Mouse (Mus musculus): Measurements from ENCODE around the gene Atp6v1b1. TPM values are rescaled to one million over a fixed set of nuclear protein-coding genes. Genes with fewer than 3 reads are reported as not detected.
"Not testable (repeated sequence)": the region's sequence is repeated elsewhere in the genome, so short reads cannot be mapped to it uniquely, and the experiment has no call there.

The Atp6v1b1 gene
- polyA plus RNA-seq, 2 experiments from 2014 or later = not detected

DNA sequence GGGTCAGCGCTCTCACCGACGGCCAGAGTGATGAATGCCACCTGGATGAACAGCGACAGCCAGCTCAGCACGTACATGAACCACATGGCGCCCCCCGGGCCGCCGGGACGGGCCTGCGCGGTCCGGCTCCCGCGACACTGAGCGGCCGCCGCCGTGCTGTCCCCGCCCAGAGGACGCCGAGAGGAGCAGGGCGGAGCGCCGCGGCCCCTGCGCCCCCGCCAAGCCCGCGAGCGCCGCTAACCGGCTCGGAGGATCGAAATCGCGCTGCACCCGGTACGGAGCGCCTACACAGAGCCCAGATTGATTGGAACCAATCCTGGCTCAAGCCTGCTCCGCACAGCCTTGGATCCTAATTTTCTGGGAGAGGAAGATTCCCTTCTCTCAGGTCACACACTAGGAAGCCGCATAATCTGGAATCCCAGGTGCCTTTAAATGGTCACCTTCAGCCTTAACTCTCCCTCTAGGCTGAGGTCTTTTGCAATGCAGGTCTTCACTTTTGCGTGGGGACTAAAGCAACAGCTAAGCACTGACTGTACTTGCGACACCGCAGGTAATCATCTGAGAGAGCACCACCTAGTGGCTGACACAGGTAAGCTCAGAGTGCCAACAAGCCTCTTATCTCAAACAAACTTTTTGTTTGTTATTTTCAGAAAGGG, 33.0 kb downstream of the Atp6v1b1 start, which contains the start of gene Tex261:
Tex261 (minus strand) TSS at position 176 of the 656 bp plus-strand sequence.
- peak; percentile 91 for ATAC-seq

DNA sequence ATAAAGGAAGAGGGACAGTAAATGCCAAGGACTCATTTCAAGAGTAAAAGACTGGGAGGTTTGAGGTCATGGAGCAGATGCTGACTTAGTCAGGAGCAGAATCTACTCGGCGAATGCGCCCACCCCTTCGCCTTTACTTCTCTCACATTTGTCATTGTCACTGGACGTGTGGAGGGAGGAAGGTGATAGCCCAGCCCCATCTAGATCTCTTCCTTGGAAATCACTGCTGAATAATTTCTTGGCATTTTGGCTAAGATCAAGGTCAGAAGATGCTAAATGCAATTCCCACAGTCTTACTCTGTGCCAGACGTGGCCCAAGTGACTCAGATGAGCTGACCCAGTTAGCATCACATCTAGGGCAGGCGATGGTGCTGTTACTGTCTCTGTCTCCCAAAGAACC, 35.5 kb downstream of the Atp6v1b1 start:
- no peak for ATAC-seq

DNA sequence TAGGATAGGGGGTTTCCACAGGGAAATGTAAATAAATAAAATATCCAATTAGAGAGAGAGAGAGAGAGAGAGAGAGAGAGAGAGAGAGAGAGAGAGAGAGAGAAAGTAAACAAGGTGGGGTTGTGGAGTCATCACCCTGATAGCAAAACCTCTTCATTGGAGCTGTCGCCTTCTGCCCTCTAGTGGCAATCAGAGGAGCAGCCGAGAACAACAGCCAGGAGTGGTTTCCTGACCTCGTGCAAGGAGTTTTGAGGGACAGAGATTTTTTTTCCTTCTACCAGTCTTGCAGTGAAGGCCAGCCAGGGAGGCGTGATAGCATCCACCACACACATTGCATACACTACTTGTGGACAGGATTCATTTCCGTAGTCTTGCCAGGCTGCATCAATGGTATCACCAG, 36.2 kb downstream of the Atp6v1b1 start:
- no peak for ATAC-seq

DNA sequence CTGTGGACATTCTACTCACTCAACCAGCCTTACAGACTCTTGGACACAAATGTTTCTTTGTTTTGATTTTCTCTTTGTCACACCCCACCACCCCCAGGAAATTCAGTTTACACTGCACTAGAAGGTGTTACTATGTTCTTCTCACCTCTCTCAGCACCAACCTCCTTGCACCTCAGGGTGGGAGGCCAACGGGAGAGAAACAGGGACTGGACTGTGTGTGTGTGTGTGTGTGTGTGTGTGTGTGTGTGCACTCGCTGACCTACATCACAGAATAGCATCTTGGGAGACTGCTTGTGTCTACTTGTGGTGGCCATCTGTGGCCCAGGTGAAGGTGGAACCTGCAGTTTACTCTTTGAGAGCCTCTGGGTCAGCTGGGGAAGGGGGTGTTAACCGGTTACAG, 43.6 kb downstream of the Atp6v1b1 start:
- no peak for ATAC-seq

DNA sequence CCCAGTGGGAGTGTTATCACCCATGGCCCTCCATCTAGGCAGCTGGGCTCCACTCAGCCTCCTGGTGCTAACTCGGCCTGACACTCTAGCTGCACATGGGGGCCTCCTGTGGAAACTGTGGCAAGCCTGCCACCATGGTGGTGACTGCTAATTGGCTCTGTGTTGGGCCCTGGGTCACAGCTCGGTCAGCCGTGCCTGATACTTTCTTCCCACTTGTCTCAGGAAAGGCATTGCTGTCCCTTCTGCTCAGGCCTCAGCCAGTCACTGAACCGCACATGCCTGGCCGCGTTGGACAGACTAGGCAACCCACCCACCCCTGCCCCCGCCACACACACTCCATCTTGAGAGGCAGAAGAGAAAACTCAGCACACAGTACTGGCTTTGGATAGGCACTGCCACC, 45.8 kb downstream of the Atp6v1b1 start:
- ATAC-seq = no peak

DNA sequence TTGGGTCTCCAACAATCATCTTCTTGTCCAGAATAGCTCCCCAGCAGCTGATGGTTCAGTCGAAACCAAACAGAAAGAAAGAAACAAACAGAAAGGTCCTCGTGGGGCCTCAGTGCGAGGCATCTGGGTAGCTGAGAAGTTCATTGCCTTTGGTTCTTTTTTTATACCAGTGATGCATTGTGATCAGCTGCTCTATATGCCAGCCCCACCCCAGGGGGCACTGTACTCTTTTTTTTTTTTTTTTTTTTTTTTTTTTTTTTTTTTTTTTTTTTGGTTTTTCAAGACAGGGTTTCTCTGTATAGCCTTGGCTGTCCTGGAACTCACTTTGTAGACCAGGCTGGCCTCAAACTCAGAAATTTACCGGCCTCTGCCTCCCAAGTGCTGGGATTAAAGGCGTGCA, 47.7 kb downstream of the Atp6v1b1 start:
- ATAC-seq = not testable (repeated sequence)

DNA sequence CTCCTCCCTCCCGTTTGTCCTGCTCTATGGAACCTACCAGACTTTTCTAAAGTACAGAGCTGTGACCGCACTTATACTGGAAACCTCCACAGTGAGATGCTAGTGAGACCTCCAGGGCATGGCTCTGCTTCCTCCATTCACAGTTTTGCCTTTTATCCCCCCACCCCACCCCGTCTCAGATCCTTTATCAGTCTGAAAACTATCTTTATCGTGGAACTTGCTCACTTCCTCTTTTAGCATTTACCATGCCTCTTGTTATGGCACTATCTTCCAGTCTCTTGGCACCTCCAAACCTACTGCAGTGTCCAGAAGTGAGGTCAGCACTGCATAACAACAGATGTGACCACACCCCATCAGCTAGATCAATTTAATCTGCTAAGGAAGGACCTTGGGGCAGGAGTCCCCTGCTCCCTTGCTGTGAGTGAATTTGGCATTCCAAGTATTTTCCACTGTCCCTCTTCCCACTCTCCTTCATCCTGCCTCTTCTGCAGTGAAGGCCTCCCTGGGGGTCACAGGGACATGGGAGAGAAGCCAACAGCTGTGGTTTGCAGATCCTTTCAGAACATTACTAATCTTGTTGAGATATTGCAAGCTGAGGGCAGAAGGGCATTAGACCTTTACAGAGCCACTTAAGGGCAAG, 48.6 kb downstream of the Atp6v1b1 start:
- ATAC-seq = no peak

GRCm38 (mm10) chr6:83794760-83795296, 52.0 kb downstream of the Atp6v1b1 start, which contains the start of gene Nagk:
Gene Nagk (plus strand): TSS chr6:83794982.
- ATAC-seq = peak; percentile 93

- ATAC-seq = peak; percentile 5
Measured at GRCm38 (mm10) chr6:83795492-83795900, 52.7 kb downstream of the Atp6v1b1 start.

GRCm38 (mm10) chr6:83796686-83797085, 53.9 kb downstream of the Atp6v1b1 start:
- ATAC-seq = no peak

GRCm38 (mm10) chr6:83802033-83802432, 59.2 kb downstream of the Atp6v1b1 start:
- no peak for ATAC-seq

DNA sequence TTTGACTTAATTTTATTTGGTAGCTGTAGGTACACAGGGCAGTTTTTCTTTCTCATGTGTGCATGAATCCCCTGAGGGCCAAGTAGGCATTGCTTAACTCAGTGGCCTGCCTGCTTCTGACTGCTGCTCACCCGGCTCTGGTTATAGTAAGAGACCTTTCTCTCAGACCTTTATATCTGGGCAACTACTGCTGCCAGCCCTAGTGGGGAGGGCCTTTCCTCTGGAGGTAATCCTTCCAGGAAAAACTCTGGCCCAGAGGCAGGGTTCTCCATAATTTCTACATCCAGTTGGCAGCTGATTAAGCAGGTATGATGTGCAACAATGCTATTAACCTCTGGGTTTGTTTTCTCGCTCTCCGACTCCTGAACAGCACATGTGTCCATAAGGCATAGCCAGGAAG, 60.1 kb downstream of the Atp6v1b1 start:
- ATAC-seq = no peak

Other genes with a start within 250 kb of the Atp6v1b1 start
- 10 to 100 TPM; 91.3 to 93.4 TPM for gene Dguok, start 236.0 kb upstream of the Atp6v1b1 start, polyA plus RNA-seq (2017; shearing (Covaris generic))
- gene Actg2, start 206.7 kb upstream of the Atp6v1b1 start, polyA plus RNA-seq (2017; shearing (Covaris generic)) = 10 to 100 TPM; 21.8 to 33.3 TPM
- gene Stambp, start 170.3 kb upstream of the Atp6v1b1 start, polyA plus RNA-seq (2017; shearing (Covaris generic)) = 10 to 100 TPM; 29.5 to 34.5 TPM
- gene Clec4f, start 86.8 kb upstream of the Atp6v1b1 start, polyA plus RNA-seq (2017; shearing (Covaris generic)) = not detected
- not detected for gene Cd207, start 65.1 kb upstream of the Atp6v1b1 start, polyA plus RNA-seq (2017; shearing (Covaris generic))
- gene Vax2, start 31.7 kb upstream of the Atp6v1b1 start, polyA plus RNA-seq (2017; shearing (Covaris generic)) = under 1 TPM in 1 of 2 experiments, not detected in 1; 0.43 TPM
- not detected for gene Ankrd53, start 19.7 kb downstream of the Atp6v1b1 start, polyA plus RNA-seq (2017; shearing (Covaris generic))
- gene Tex261, start 32.8 kb downstream of the Atp6v1b1 start, polyA plus RNA-seq (2017; shearing (Covaris generic)) = 10 to 100 TPM; 78.1 to 88.1 TPM
- gene Nagk, start 52.0 kb downstream of the Atp6v1b1 start, polyA plus RNA-seq (2017; shearing (Covaris generic)) = 10 to 100 TPM; 31.0 to 32.7 TPM
- gene Paip2b, start 88.8 kb downstream of the Atp6v1b1 start, polyA plus RNA-seq (2017; shearing (Covaris generic)) = 10 to 100 TPM; 18.5 to 36.3 TPM
- 100 to 1,000 TPM; 143 to 164 TPM for gene Zfp638, start 124.1 kb downstream of the Atp6v1b1 start, polyA plus RNA-seq (2017; shearing (Covaris generic))